Mouse (Mus musculus) MN1 (cell line): ENCODE results near the gene Pex26.

ENCODE experiments used
- DNase-seq: peaks from one replicate; pipeline ENCODE4 v3.0.0-alpha.2; 2016; ENCODE audit warnings: low spot score

The Pex26 gene

DNA sequence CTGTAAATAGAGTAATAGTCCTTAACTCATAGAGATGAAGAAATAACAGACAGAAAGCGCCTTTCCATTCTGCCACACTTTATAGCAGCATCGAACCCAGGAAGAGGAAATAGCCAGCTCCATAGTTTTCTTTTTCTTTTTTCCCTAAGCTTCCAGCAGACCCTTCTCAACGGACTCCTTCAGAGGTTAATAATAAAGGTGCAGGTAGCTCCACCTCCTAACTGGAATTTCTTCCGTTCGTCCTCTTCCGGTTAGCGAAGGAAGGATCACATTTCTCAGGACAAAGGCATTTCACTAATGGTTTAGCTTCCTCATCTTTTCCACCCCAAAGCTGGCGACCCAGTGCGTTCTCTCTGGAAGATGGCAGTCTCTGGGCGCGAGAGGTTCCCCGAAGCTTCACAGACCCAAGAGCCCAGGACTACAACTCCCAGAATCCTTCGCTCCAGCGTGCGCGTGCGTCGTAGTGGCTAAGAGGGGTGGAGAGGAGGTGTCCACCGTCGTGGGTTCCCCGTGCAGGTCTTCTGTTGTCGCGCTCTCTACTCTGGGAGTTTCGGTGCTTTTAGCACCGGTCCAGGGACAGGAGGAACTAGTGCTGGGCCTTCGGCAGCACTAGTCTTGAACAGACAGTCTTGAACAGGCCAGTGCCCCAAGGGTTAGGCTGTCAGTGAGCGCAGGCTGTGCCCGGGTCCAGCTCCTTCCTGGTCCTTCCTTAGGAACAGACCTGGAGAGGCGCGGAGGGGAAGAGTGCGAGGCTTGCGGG lies at the start of gene Pex26:
Pex26 (plus strand) TSS at position 254 of the 760 bp plus-strand sequence.
- DNase-seq: peak; percentile 94

DNA sequence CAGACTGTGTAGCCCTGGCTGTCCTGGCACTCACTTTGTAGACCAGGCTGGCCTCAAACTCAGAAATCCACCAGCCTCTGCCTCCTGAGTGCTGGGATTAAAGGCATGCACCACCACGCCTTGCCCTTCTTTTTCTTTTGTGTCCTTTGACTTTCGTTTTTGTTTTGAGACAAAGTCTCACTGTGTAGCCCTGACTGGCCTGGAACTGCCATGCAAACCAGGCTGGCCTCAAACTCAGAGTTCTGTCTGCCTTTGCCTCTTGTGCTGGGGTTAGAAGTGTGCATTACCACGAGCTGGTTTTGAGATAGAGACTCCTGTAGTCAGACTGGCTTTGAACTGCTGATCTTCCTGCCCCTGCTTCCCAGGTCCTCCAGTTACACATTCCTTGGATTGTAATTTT lies 49.2 kb upstream of the Pex26 start:
- DNase-seq: no peak

DNA sequence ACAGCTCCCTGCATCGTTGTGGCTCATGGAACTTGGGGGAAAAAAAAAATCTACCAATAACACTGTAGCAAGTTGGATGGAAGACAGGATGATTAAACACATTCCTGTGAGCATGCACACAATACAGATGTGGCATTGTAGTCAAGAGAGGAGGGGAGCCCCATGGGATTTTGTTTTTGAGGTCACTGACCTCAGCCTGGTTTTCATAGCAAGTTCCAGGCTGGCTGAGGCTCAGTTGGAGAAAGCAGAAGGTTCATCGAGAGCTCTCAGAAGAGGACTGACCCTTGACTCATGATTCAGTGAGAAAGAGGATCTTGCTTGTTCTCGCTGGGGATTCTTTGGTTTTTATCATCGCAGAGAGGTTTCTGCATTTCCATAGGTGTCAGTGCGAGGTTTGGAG lies 48.6 kb upstream of the Pex26 start:
- no peak for DNase-seq

DNA sequence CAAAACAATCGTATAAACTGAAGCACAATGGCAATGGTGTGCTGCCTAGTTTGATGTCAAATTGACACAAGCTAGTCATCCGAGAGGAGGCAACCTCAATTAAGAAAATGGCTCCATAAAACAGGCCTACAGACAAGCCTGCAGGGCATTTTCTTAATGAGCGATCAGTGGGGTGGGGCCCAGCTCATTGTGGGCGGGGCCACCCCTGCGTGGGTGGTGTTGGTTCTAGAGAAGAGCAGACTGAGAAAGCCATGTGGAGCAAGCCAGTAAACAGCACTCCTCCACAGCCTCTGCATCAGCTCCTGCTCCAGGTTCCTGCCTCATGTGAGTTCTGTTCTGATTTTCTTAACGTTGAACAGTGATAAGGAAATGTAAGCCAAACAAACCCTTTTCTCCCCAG lies 46.2 kb upstream of the Pex26 start:
- no peak for DNase-seq

DNA sequence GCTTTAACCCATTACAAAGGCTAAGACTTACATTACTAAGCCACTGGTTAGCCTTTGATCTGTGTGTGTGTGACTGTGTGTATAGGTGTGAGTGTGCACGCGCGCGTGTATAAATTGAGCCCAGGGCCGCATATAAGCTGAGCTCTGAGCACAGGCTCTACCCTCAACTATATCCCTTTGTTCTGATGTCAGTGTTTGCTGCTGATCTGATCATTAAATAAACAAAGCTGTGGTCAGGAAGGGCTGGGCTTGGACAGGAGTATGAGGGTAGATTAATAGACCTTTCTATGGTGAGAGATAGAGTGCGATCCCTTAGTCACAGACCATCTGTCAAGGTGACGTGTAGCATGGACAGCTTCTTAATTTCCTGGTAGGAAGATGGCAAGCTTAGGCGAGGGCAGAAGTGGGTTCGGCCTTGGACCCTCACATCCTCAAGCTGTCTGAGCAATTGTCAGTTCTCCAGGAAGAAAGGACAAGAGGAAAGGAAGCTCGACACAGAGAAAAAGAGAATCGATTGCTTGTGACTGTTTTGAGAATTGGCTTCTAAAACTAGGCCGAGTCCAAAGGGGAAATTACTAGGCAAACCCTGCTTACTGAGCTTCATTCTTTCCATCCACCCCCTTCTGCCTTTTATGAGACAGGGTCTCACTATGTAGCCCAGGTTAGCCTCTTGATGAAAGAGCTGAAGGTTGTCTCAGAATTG lies 45.0 kb upstream of the Pex26 start:
- peak; percentile 24 for DNase-seq

DNA sequence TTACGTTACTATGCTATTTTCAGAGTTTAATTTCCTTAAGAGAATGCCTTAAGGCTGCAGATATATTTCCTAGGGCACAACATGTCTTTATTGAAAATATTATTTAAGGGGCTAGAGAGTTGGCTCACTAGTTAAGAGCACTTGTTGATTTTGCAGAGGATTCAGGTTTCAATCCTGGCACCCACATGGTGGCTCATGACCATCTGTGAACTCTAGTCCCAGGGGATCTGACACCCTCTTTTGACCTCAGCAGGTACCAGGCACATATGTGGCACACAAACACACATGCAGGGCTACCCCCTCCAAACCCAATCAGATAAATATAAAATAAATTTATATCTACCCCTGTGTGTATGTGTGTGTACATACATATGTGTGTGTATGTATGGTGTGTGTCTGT lies 44.2 kb upstream of the Pex26 start:
- no peak for DNase-seq

DNA sequence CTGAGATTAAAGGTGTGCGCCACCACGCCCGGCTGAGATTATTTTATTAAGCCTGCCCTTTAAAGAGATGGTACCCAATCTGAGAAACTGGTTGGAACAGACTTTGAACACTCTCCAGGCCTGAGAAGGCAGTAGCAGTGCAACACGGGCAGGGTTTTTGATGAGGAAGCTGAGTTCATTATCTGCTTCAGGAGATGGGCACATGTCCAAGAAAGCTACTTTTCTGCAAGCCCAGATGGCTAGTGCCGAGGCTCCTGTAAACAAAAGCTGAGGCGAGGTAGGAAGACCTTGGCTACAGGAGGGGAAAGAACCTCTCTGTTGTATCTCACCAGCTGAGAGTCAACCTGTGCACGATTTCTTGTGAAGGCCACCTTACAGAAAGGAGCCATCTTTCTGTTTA lies 41.2 kb upstream of the Pex26 start:
- no peak for DNase-seq

DNA sequence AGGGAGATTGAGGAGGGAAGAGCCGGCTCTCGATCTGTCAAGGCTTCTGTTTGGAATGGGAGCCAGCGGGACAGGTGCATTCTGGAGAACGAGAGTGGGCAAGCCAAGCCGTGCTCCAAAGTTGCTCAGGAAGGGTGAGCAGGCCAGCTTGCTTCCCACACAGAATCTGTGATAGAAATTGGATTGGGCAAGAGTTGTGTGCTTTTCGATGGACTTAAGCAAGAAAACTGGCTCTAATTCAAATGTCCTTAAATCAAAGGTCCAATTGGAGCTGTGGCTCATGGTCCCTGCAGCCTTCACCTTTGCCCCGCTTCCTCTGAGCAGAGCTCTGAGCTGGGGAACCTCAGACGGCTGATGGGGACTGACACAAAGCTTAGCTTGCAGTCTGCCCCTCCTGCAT lies 40.0 kb upstream of the Pex26 start:
- no peak for DNase-seq

DNA sequence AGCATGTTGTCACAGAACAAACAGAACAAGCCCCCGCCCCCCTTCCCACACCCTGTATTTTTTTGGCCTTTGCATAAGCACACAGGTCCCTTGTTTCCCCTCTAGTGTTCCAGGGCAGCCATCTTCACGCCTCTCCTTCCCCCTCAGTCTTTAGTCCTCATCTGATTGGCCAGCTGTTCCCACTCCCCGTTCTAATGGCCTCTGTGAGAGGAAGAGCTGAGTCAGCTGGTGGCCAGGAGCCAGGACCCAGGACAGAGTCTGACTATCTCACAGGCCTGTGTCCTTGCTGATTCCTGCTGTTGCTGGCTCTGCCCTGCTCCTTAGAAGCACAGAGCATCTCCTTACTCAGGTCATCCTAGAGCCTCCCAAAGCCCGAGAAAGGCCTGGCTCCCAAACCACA lies 39.4 kb upstream of the Pex26 start:
- DNase-seq: peak; percentile 81

DNA sequence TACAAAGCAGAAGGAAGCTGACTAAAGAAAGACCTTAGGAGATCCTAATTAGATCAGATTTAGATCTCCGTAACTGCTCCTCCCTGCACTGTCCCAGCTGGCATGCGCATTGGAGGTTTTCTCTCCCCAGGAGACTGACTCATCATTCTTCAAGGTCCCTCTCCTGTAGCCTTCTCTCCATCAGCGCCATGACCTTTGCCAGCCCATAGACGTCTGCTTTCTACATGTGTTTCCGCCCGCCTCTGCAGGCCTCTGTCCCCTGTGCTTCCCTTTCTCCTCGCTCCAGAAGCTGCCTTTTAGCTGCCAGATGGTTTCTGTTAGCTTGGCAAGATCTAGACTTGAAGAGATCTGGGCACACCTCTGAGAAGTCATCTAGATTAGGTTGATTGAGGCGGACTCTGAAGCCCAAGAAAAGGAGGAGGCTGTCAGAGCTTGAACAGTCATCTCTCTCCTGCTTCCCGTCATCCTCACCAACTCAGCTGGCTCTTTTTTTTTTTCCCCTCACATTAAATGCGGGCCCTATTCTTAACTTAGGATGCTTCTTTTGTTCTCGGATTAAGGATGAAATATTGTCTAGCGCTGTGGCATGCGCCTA lies 38.4 kb upstream of the Pex26 start:
- DNase-seq: peak; percentile 80

DNA sequence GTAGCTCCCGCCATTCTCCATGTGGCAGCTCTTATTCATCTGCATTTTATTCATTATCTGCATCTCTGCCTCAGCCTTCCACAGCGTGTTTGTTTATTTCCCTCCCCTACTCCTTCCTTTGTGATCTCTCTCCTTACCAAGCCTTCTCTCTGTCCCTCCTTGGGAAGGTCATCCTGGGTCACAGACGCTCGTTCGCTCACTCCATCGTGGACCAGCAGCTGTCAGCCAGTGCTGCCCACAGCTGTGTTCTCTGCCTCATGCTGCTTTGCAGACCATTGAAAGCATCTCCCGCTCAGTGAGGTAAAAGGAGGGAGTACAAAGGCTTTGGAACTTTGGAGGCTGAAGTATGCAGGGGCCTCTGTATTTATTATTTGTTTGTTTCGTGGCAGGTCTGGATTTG lies 37.6 kb upstream of the Pex26 start:
- DNase-seq: no peak

DNA sequence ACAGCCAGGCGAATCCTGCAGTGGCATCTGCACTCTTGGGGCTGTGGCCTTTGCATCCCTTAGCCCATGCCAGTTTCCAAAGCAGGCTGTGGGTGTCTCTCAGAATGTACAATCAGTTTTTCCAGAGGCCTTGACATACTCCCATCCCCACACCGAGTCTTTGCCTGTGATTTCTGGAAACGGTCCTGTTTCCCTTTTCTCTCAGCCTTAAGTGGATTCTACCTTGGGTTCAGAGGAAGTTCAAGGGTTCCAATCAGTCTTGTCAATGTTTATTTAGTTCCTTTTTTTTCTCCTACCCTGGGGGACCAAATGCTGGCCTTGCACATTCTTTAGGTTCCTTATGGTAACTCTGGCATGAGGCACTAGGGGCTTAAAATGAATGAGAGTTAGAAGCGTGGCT lies 36.7 kb upstream of the Pex26 start:
- DNase-seq: no peak

DNA sequence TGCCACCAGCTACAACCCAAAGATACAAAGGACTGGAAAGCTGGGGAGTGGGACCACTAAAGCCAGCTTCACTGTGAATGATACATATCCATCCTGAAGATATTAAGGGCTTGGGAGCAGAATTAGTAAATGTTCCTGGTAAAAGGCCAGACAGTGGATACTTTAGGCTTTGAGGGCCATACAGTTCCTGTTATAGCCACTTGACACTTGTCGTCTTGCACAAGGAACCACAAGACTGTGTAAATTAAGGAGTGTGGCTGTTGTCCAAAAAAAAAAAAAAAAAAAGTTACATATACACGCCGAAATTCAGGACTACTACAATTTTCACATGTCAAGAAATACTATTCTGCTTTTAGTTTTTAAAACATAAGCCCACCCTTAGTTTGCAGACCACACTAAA lies 35.1 kb upstream of the Pex26 start:
- no peak for DNase-seq

DNA sequence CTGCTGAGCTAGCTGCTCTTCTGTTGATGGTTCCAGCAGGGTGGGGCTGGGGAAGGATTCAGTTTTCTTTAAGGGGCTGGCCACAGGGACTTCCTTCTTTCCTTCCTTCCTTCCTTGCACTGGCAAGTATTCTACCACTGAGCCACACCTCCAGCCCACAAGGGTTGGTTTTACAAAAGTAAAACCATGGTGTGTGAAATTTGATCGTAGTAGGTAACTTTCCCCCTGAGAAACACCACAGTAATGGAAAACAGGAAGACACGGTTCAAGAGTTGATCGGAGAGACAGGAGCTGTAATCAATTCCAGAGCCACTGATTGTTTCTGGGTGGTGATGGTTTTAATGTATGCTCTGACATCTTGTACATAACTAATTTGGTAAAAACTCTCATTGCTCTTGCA lies 34.0 kb upstream of the Pex26 start:
- no peak for DNase-seq

DNA sequence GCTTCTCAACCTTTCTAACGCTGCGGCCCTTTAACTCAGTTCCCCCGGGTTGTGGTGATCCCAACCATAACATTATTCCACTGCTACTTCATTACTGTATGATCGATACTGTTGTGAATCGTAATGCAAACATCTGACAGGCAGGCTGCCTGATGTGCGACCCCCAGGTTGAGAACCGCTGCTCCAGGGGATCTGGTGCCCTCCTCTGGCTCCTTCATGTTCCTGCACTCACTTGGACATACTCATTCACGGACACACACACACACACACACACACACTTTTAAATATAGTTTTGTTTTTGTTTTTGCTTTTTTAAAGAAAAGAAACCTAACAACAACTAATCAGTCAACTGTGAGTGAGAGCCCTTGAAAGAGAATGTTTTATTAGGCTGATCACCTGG lies 33.3 kb upstream of the Pex26 start:
- no peak for DNase-seq

DNA sequence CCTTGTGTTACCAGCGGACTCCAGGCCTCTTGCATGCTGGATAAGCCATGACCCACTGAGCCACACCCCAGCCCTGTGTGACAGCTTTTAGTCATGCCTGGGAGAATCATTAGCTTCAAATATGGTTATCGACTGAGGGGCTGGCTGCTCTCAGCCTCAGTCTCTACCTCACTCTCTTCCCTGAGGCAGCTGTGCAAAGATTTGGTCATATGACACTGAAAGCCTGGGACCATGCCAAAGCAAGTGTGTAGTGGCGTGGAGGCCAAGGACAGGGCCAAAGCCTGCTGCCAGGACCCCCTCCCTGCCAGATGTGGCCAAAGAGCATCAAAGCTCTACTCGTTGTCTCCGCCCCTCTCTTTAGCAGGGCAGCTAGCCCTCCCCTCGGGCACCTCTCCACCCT lies 31.7 kb upstream of the Pex26 start:
- peak; percentile 70 for DNase-seq

DNA sequence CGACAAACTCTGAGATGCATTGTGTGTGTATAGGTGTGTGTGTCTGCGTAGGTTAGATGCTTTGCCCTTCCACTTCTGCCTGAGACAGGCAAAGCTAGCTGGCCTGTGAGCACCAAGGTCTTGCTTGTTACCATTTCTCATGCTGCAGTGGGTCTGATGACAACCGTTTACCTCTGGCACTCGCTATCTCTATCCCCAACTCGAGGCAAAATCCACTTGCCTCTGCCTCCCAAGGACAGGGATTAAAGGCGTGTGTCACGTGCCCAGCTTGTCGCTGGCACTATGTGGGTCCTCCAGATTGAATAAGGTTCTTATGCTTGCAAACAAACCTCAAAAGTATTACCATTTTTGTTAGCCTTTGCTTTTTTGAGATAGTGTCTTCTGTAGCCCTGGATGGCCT lies 30.3 kb upstream of the Pex26 start:
- DNase-seq: no peak

DNA sequence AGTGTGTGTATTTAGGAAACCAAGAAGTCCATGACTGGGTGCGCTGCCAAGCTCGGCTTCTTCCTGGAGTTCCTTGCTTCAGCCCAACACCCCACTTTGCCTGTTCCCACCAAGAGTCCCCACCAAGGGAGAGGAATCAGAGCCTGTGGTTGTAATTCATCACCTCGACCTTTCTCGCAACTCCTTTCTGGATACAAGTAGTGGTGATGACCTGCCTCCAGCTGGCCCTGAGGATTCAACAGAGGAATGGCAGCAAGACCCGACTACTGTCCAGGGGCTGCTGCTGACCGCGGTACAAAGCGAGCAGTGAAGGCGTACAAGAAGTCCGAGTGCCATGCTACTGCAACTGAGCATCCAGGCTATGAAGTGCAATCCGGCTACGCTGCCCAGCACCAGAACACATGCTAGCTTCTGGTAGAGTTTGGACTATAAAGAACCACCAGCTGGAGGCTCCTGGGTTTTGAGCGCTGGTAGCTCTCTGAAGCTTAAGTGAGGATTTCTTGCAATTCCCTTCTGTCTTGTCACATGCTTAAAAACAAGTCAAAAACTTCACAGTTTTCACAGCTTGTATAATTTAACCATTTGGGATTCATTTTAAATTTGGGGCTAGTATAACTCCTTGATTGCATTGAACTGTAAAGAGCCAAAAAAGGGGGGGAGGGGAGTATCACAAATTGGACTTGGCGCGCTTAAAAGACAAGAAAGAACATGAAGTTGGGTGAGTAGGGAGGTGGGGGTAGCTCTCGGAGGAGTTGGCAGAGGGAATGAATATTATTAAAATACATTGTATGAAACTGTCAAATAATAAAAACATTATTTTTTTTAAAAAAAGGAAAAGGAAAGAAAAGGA lies 28.8 kb upstream of the Pex26 start:
- no peak for DNase-seq

DNA sequence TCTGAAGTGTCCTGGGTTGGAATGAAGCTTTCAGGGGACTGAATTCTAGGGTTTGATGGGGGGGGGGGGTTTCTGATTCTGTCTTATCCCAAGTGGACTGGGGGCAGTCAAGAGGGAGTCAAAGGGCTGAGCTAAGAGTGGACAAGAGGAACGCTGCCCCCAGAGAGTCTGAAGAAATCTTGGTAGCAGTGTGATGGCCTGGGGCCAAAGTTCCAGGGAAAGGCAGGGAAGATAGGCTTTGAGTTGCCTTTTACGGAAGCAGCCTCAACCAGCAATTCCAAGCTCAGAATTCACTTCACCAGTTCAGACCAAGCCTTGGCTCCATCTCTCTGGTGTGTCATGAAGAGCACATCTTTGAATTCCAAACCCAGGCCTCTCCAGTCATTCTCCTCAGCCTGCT lies 27.4 kb upstream of the Pex26 start:
- DNase-seq: no peak

DNA sequence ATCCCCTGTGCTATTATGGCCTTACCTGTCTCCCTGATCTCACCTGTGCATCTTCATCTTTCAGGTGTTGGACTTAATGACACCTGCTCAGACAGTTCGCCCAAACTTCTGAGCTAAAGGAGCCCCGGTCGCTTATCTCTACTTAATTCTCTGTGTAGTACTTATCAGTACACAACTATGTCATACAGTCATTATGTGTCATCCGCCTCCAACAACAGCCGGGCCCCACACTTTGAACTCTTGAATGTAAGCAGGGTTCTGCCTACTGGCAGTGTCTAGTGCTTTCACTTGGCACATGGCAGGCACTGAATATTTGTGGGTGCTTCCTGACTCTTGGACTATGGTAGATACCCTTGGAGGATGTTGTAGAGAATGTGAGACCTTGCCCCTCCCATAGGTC lies 23.9 kb upstream of the Pex26 start:
- no peak for DNase-seq

DNA sequence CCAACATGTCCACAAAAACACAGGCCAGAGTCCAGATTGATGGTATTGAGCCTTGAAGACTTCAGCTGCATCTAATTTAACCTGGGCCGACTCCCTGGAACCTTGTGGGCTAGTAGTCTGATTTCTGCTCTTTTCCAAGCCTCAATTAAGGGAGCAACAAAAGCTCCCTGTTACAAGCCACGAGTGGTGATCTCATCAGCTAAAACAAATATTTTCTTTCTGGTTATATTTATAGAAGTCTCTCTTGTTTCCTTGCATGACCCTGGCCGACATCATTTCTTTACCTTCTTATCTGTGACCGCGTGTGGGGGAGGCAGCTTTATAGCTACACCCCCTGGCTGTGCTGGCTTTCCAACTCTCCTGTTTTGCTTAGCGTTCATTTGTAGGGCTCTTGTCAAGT lies 23.3 kb upstream of the Pex26 start:
- DNase-seq: no peak

DNA sequence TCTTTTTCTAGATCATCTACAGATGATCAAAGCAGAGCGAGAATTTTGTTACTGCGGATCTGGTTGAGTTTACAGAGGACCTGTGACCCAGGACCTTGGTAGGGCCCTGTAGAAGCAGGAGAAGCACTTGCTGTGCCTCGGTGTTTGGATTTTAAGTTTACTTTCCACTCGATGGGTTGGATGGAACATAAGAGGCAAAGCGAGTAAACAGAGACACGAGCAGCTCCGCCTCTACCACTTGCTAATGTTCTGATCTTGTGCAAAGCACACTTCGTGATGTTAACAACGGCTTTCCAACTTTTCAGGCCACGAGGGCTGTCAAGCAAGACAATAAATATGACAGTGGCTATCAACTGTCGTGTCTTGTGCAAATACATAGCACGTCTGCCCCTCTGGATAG lies 20.9 kb upstream of the Pex26 start:
- no peak for DNase-seq
